Mouse (Mus musculus) heart, postnatal 0 days (tissue): ENCODE data around the gene Prmt8.

Experiments
- CTCF ChIP-seq: IDR thresholded peaks from 2 replicates; pipeline ENCODE4 v1.5.1; 2016; ENCODE audit warnings: antibody characterized with exemption, control low read depth, low read depth
- EP300 ChIP-seq: IDR thresholded peaks from 2 replicates; pipeline ENCODE4 v1.6.1; 2016; ENCODE audit warnings: antibody characterized with exemption, low read depth

- TF ChIP-seq EP300 (no peak), CTCF (no peak)
Observed at GRCm38 (mm10) chr6:127692298-127692697, 77.0 kb downstream of the Prmt8 start.
